Mouse (Mus musculus) regulatory T cell (primary cell): ENCODE measurements around the gene Capzb.

Source experiments
- in situ Hi-C: fragments of 300-600 bp; cut with MboI, MseI; formaldehyde crosslinking; loops from one replicate; pipeline ENCODE4 v1.15.1; 2025; ENCODE audit warnings: high pct_unique_total_duplicates

The Capzb gene

DNA sequence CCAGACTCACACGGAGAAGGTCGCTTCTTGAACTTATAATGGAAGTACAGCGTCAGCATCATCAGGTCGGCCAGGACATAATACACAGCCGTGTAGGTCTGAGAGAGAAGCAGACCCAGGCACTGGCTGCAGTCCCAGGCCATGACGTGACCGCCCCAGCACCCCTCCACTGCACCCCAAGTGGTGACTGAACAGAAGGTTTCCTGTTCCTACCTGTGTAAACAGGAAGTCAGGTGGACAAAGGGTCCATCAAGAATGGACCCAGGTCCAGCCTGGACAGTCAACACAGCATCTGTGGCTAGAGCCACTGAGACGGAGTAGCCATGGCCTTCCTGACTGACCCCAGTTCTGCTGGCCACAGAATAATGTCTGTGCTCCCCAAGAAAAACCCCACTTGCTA lies 109.1 kb downstream of the Capzb start:
- in situ Hi-C loops = no loop called here

GRCm38 (mm10) chr4:139302241-139302640 lies 109.5 kb downstream of the Capzb start:
- in situ Hi-C loops = no loop called here

GRCm38 (mm10) chr4:139305521-139305920 lies 112.8 kb downstream of the Capzb start:
- in situ Hi-C loops = no loop called here

- in situ Hi-C loops = no loop called here
These were observed 115.2 kb downstream of the Capzb start for GRCm38 (mm10) chr4:139307916-139308315.

DNA sequence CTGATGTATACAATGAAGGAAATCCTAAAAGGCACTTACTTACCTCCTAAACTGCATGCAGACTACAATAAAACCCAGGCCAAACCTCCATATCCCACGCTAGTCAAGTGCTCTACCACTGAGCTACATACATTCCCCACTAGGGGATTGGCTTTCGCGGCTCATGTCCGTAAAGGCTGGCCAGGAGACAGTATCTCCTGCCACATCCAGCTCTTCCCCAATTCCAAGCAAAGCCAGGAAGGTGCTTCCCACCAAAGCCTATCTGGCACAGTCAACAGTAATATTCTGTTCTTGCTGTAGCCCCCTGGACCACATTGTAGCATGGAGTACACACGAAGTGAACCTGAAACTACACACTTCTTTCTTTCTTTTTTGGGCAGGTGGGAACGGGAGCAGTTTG lies 117.0 kb downstream of the Capzb start:
- in situ Hi-C loops = no loop called here

DNA sequence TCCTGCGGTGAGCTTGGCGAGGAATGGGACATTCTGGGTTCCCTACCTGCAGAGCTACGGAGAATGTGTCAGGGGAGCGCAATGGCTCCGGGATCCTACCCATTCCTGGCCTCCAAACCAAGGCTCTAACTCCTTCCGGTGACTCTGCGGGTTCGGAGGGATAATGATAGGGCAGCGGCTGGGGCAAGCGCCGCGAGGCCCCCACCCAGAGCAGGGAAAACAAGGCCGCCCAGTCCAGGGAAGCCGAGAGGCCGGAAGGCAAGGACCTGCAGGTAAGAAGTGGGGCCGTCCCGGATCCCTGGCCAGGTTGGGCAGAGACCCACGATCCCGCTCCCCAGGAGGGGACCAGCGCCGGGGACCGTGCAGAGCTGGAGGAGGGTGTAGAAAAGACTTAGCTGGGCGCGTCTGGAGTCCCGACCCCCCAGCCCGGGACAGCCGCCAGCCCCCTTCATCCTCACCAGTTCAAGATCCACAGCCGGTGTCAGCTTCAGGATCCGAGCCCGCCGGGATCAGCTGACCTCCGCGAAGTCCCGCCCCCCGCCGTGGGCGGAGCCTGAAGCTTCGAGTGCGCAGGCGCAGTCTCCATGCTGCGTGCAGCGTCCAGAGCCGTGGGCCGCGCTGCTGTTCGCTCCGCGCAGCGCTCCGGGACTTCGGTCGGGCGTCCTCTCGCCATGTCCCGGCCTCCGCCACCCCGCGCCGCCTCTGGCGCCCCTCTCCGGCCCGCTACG lies 117.6 kb downstream of the Capzb start, which contains the start of the genes Pqlc2 and Akr7a5:
Gene Pqlc2, minus strand, starts transcription at position 538 of the 728 bp plus-strand sequence.
Gene Akr7a5, plus strand, starts transcription at position 574 of the 728 bp plus-strand sequence.
- in situ Hi-C loops = no loop called here

DNA sequence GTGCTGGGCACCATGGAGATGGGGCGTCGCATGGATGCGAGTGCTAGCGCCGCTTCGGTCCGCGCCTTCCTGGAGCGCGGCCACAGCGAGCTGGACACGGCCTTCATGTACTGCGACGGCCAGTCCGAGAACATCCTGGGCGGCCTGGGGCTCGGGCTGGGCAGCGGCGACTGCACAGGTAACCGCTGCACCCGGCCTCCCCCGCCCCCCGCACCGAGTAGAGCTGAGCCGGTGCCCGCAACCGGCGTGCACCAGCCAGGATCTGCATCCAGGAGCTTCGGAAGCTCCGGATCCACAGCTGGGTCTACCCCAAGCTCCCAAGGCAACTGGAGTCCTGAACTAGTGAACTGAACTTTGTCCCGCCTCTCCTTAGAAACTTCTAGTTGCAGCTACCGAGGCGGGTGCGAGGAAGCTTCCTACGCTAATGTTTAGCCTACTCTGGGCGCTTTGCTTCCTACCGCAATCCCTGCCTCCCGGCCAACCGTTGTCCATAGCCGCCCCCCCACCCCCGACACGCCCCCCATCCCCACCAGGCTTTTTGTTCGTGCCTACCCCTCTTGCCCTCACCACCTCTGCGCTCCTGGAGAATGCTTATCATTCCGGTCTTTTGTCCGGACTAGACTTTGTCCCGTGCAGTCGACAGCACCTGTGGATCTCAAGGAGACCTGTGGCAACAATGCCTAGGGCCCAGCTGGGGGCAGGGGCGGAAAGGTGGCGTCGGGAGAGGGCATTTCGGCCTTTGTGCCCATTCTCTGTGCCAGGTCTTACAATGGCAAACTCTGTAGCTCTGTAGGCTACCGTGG lies 118.4 kb downstream of the Capzb start:
- in situ Hi-C loops = no loop called here

GRCm38 (mm10) chr4:139311707-139312106 lies 119.0 kb downstream of the Capzb start:
- in situ Hi-C loops = no loop called here

- in situ Hi-C loops = no loop called here
These were observed 119.9 kb downstream of the Capzb start for GRCm38 (mm10) chr4:139312632-139313031.

GRCm38 (mm10) chr4:139318449-139318848 lies 125.8 kb downstream of the Capzb start:
- in situ Hi-C loops = no loop called here

DNA sequence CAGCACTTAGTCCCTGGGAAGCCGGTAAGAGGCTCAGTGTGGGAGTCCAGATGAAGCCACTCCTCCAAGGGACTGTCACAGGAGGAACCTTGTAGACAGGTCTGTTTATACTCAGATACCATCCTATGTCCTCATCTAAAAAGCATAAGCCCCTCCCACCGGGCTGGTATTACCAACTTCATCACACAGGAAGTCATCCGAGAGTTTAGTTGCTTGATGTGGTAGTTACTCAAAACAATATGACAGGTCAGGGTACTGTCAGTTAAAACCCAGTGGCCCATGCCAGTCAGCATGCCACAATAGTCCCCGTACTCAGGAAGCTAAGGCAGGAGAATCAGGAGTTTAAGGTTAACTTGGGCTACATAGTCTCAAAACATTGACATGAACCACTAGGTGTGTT lies 127.0 kb downstream of the Capzb start:
- in situ Hi-C loops = no loop called here

DNA sequence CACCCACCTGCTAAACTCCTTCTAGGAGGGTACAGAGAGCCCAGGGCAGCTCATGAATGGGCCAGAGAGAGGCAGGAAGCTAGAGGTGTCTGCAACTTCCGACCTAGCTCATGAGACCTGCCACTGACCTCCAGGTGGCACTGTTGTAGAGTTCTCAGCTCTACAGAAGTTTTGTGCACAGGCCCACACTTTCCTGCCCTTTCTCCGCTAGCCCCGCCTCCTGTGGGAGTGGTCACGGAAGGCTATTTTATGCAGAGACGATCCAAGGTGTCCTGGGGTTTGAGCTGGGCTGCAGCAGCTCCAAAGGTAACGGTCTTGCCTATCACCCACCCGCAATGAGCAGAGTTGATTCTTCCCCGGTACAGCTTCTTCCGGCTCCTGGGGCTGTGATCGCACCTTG lies 137.9 kb downstream of the Capzb start:
- in situ Hi-C loops = no loop called here

DNA sequence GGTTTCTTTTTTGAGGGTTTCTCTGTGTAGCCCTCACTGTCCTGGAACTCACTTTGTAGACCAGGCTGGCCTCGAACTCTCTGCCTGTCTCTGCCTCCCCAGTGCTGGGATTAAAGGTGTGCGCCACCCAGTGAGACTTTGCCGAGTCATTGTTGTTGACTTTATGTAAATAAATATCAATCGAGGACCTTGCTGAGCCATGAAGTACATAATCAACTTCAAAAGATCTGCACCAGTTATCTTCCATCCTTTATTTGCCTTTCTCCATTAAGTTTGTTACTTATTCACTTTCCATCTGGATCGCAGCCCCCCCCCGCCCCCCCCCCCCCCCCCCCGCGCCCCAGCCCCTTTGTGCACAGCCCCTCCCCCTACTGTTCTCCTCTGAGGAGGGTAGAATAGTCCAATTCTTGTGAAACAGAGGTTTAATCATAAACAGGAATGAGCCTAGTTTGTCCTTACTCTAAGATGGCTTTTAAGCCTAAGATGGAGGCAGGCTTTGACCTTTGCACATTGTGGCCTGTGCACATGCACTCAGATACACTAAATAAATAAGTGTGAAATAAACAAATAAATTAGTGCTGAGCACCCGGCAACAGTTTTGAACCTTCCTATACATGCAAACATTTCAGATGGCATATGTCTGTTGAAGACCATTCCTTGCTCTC lies 142.1 kb downstream of the Capzb start:
- in situ Hi-C loops = no loop called here

DNA sequence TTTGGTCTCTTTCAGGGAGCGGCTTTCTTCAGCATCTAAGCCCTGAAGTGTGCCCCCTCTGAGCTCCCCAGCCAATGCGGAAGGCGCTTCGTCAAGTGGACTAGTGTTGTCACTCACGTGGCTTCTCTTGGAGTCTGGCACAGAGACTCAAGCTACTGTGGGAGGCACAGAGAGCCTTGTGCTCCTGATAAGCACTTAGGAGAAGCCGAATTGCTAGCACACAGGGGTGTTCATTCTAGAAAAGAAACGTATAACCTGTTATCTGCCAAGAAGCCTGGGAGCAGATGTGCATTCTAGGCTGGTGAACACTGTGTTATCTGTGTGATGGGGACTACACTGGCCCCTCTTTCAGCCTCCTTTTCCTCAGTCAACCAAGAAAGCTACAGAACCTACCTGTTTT lies 142.8 kb downstream of the Capzb start:
- in situ Hi-C loops = no loop called here

DNA sequence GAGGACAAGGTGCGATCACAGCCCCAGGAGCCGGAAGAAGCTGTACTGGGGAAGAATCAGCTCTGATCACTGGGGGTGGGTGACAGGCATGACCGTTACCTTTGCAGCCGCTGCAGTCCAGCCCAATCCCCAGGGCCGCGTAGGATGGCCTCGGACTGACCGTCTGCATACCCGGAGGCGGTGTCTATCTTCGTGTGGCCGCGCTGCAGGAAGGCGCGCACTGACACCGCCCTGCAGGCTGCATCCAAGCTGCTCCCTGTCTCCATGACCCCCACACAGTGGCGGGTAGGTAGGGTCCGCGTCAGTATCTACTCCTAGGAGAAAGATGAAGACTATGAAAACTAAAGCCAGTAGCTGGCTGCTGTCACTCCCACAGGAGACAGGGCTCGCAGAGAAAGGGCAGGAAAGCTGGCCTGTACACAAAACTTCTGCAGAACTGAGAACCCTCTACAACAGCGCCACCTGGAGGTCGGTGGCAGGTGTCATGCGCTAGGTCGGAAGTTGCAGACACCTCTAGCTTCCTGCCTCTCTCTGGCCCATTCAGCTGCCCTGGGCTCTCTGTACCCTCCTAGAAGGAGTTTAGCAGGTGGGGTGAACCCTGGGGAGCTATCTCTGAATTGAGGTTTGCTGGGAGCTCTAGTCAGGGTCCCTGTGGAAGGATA lies 144.3 kb downstream of the Capzb start:
- in situ Hi-C loops = no loop called here

- in situ Hi-C loops = no loop called here
These were observed 145.4 kb downstream of the Capzb start for GRCm38 (mm10) chr4:139338145-139338544.

DNA sequence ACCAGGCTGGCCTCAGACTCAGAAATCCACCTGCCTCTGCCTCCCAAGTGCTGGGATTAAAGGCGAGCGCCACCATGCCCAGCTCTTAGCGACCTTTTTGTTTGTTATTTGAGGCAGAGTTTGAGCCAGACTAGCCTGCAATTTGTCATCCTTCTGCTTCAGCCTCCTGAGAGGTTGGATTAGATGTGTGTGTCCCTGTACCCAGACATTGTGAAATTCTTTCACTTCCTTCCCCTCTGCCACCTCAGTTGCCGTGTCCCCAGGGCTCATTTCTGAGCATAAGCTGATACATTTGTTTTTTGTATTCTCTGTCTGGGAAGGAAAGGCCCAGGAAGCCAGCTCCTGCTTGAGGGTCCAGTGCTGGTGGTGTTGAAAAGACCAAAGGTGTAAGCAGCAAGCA lies 148.1 kb downstream of the Capzb start:
- in situ Hi-C loops = no loop called here
